Mouse (Mus musculus) hindbrain, embryonic 12.5 days (tissue): ENCODE results near the gene Myo18a. TPM values are rescaled to one million over a fixed set of nuclear protein-coding genes. Genes with fewer than 3 reads are reported as not detected.

ENCODE experiments used
- ATAC-seq: fragments of 200-750 bp; cut with Nextera tagmentation; 2 replicates; pipeline ENCODE4 v1.8.0; 2017; ENCODE audit warnings: moderate TSS enrichment; ENCODE audit not compliant: low FRiP score
- H3K27ac ChIP-seq: fragments of 300-500 bp; sonication (generic); 2 replicates; pipeline ENCODE4 v1.5.1; 2016; ENCODE audit warnings: mild to moderate bottlenecking
- H3K27me3 ChIP-seq: fragments of 300-500 bp; sonication (generic); 2 replicates; pipeline ENCODE4 v1.6.1; 2016; ENCODE audit warnings: mild to moderate bottlenecking
- H3K36me3 ChIP-seq: fragments of 300-500 bp; sonication (generic); 2 replicates; pipeline ENCODE4 v1.6.1; 2016; ENCODE audit warnings: mild to moderate bottlenecking
- H3K4me1 ChIP-seq: fragments of 300-500 bp; sonication (generic); 2 replicates; pipeline ENCODE4 v1.6.1; 2016
- H3K4me2 ChIP-seq: fragments of 300-500 bp; sonication (generic); replicated peaks from 2 replicates; pipeline ENCODE4 v1.6.1; 2016; ENCODE audit warnings: mild to moderate bottlenecking
- H3K4me3 ChIP-seq: fragments of 300-500 bp; sonication (generic); 2 replicates; pipeline ENCODE4 v1.5.1; 2016; ENCODE audit warnings: mild to moderate bottlenecking
- H3K9ac ChIP-seq: fragments of 300-500 bp; sonication (generic); 2 replicates; pipeline ENCODE4 v1.6.1; 2016; ENCODE audit warnings: mild to moderate bottlenecking, moderate library complexity
- H3K9me3 ChIP-seq: fragments of 300-500 bp; sonication (generic); replicated peaks from 2 replicates; pipeline ENCODE4 v1.6.1; 2016; ENCODE audit warnings: mild to moderate bottlenecking
- WGBS: fragments of 180-500 bp; shearing (Covaris S2); methylation state at CpG from one replicate; pipeline ENCODE4 v1.1.7; 2016; 5-methylcytosine and 5-hydroxymethylcytosine counted together
- polyA plus RNA-seq: library from polyadenylated mRNA; unstranded; fragments of >200 nt; fragmentation: Nextera tagmentation; extraction: Ambion mirVana; gene quantifications from 2 replicates; pipeline ENCODE4 v1.2.1, GENCODE M21; 2016

Gene Myo18a
- polyA plus RNA-seq, 1 experiment from 2014 or later = 55.9 TPM

GRCm38 (mm10) chr11:77806855-77807254, 43.8 kb downstream of the Myo18a start:
- H3K27me3 ChIP-seq = no peaks in the 10 kb centered on the region
- peaks cover 28% of the 10 kb centered on the region for H3K4me1 ChIP-seq
- no peaks in the 10 kb centered on the region for H3K9me3 ChIP-seq
- H3K9ac ChIP-seq = no peak overlapping the region
- WGBS = 88% methylated on average over 6 of the region's 6 CpGs
- no peak overlapping the region for H3K4me3 ChIP-seq
- ATAC-seq = no peak
- H3K4me2 ChIP-seq = no peak overlapping the region
- H3K36me3 ChIP-seq = no peaks in the 10 kb centered on the region
- H3K27ac ChIP-seq = no peak overlapping the region

GRCm38 (mm10) chr11:77808051-77808465, 45.0 kb downstream of the Myo18a start:
- H3K27me3 ChIP-seq = no peaks in the 10 kb centered on the region
- no peak overlapping the region for H3K9ac ChIP-seq
- peaks cover 28% of the 10 kb centered on the region for H3K4me1 ChIP-seq
- H3K4me3 ChIP-seq = no peak overlapping the region
- ATAC-seq = no peak
- H3K27ac ChIP-seq = no peak overlapping the region
- no peaks in the 10 kb centered on the region for H3K9me3 ChIP-seq
- H3K4me2 ChIP-seq = no peak overlapping the region
- H3K36me3 ChIP-seq = peaks cover 7% of the 10 kb centered on the region; the same call in 1 of the 2 replicates
- WGBS = 39% methylated on average over 5 of the region's 5 CpGs

GRCm38 (mm10) chr11:77809215-77809614, 46.2 kb downstream of the Myo18a start:
- Histone ChIP-seq H3K27ac (no peak overlapping the region), H3K4me3 (no peak overlapping the region), H3K9me3 (no peaks in the 10 kb centered on the region), H3K4me2 (no peak overlapping the region), H3K4me1 (peaks cover 28% of the 10 kb centered on the region), H3K9ac (no peak overlapping the region), H3K27me3 (no peaks in the 10 kb centered on the region), H3K36me3 (peaks cover 7% of the 10 kb centered on the region; the same call in 1 of the 2 replicates)
- WGBS = 73% methylated on average over 4 of the region's 4 CpGs
- ATAC-seq = no peak

- Histone ChIP-seq H3K36me3 (peaks cover 7% of the 10 kb centered on the region; the same call in 1 of the 2 replicates), H3K27ac (no peak overlapping the region), H3K4me2 (no peak overlapping the region), H3K9me3 (no peaks in the 10 kb centered on the region), H3K4me3 (no peak overlapping the region), H3K27me3 (no peaks in the 10 kb centered on the region), H3K9ac (no peak overlapping the region), H3K4me1 (peaks cover 25% of the 10 kb centered on the region)
- ATAC-seq = no peak
- 92% methylated on average over 6 of the region's 6 CpGs for WGBS
Observed at GRCm38 (mm10) chr11:77810018-77810417, 47.0 kb downstream of the Myo18a start.

GRCm38 (mm10) chr11:77813969-77814368, 50.9 kb downstream of the Myo18a start:
- Histone ChIP-seq H3K27ac (no peak overlapping the region), H3K4me2 (no peak overlapping the region), H3K27me3 (no peaks in the 10 kb centered on the region), H3K36me3 (peaks cover 23% of the 10 kb centered on the region), H3K4me3 (no peak overlapping the region), H3K9ac (no peak overlapping the region), H3K4me1 (peaks cover 11% of the 10 kb centered on the region; the same call in 1 of the 2 replicates), H3K9me3 (no peaks in the 10 kb centered on the region)
- WGBS = 88% methylated on average over 2 of the region's 2 CpGs
- ATAC-seq = no peak

GRCm38 (mm10) chr11:77816003-77816402, 53.0 kb downstream of the Myo18a start:
- Histone ChIP-seq H3K27ac (no peak overlapping the region), H3K4me2 (no peak overlapping the region), H3K36me3 (peaks cover 38% of the 10 kb centered on the region), H3K9ac (no peak overlapping the region), H3K27me3 (no peaks in the 10 kb centered on the region), H3K4me1 (no peaks in the 10 kb centered on the region), H3K9me3 (no peaks in the 10 kb centered on the region), H3K4me3 (no peak overlapping the region)
- ATAC-seq = 0 out of 2 replicates have a peak, but pooled peaks have one; percentile 41
- 24% methylated on average over 3 of the region's 3 CpGs for WGBS

GRCm38 (mm10) chr11:77821648-77822047, 58.6 kb downstream of the Myo18a start:
- H3K9me3 ChIP-seq = no peaks in the 10 kb centered on the region
- 17% methylated on average over 8 of the region's 8 CpGs for WGBS
- H3K4me3 ChIP-seq = no peak overlapping the region
- no peak overlapping the region for H3K27ac ChIP-seq
- no peak for ATAC-seq
- H3K4me2 ChIP-seq = no peak overlapping the region
- peaks cover 59% of the 10 kb centered on the region for H3K36me3 ChIP-seq
- H3K27me3 ChIP-seq = peaks cover 19% of the 10 kb centered on the region
- H3K4me1 ChIP-seq = peaks cover 14% of the 10 kb centered on the region
- H3K9ac ChIP-seq = no peak overlapping the region

GRCm38 (mm10) chr11:77822781-77823180, 59.7 kb downstream of the Myo18a start:
- peaks cover 59% of the 10 kb centered on the region for H3K36me3 ChIP-seq
- no peak overlapping the region for H3K4me2 ChIP-seq
- no peak overlapping the region for H3K27ac ChIP-seq
- ATAC-seq = no peak
- no peak overlapping the region for H3K4me3 ChIP-seq
- H3K9me3 ChIP-seq = no peaks in the 10 kb centered on the region
- 14% methylated on average over 7 of the region's 7 CpGs for WGBS
- no peak overlapping the region for H3K9ac ChIP-seq
- peaks cover 16% of the 10 kb centered on the region for H3K4me1 ChIP-seq
- peaks cover 27% of the 10 kb centered on the region for H3K27me3 ChIP-seq

GRCm38 (mm10) chr11:77825853-77826252, 62.8 kb downstream of the Myo18a start:
- Histone ChIP-seq H3K27me3 (peaks cover 36% of the 10 kb centered on the region), H3K4me1 (peaks cover 37% of the 10 kb centered on the region)
- 1% methylated on average over 5 of the region's 5 CpGs for WGBS

GRCm38 (mm10) chr11:77826311-77826710, 63.3 kb downstream of the Myo18a start:
- WGBS = 60% methylated on average over 3 of the region's 3 CpGs
- no peak for ATAC-seq
- Histone ChIP-seq H3K4me2 (no peak overlapping the region), H3K4me3 (no peak overlapping the region), H3K27me3 (peaks cover 36% of the 10 kb centered on the region), H3K36me3 (peaks cover 56% of the 10 kb centered on the region), H3K9me3 (no peaks in the 10 kb centered on the region), H3K9ac (no peak overlapping the region), H3K27ac (no peak overlapping the region), H3K4me1 (peaks cover 40% of the 10 kb centered on the region)

More at GRCm38 (mm10) chr11:77825853-77826252, 62.8 kb downstream of the Myo18a start:
- no peak overlapping the region for H3K27ac ChIP-seq
- no peak overlapping the region for H3K4me3 ChIP-seq
- ATAC-seq = no peak
- H3K9ac ChIP-seq = no peak overlapping the region
- H3K36me3 ChIP-seq = peaks cover 60% of the 10 kb centered on the region
- H3K9me3 ChIP-seq = no peaks in the 10 kb centered on the region
- H3K4me2 ChIP-seq = no peak overlapping the region

GRCm38 (mm10) chr11:77827241-77827995, 64.4 kb downstream of the Myo18a start:
- Histone ChIP-seq H3K9ac (no peak overlapping the region), H3K36me3 (peaks cover 57% of the 10 kb centered on the region), H3K4me2 (no peak overlapping the region), H3K9me3 (no peaks in the 10 kb centered on the region), H3K27ac (no peak overlapping the region), H3K27me3 (peaks cover 39% of the 10 kb centered on the region), H3K4me3 (no peak overlapping the region), H3K4me1 (peaks cover 40% of the 10 kb centered on the region)
- peak; percentile 26; the same call in 1 of the 2 replicates for ATAC-seq
- WGBS = 55% methylated on average over 18 of the region's 18 CpGs

- Histone ChIP-seq H3K27me3 (peaks cover 44% of the 10 kb centered on the region), H3K27ac (no peak overlapping the region), H3K9me3 (no peaks in the 10 kb centered on the region), H3K4me2 (no peak overlapping the region), H3K4me1 (peaks cover 36% of the 10 kb centered on the region), H3K4me3 (no peak overlapping the region), H3K9ac (no peak overlapping the region), H3K36me3 (peaks cover 61% of the 10 kb centered on the region)
- no peak for ATAC-seq
- WGBS = 86% methylated on average over 5 of the region's 5 CpGs
Observed at GRCm38 (mm10) chr11:77828163-77828562, 65.1 kb downstream of the Myo18a start.
